Mouse (Mus musculus): ENCODE results near the gene Timeless. TPM values are rescaled to one million over a fixed set of nuclear protein-coding genes. Genes with fewer than 3 reads are reported as not detected.

Timeless gene
- polyA plus RNA-seq, 1 experiment from 2014 or later, result 35.0 TPM

- WGBS, result 89% methylated on average over 6 of the region's 6 CpGs
- Histone ChIP-seq H3K27me3 (ENCODE audit: control insufficient read depth, insufficient read depth, low read length) (peaks cover 7% of the 10 kb centered on the region), H3K9ac (ENCODE audit: low read length) (no peak overlapping the region), H3K9me3 (replicated peaks; ENCODE audit: control insufficient read depth, low read length) (no peaks in the 10 kb centered on the region), H3K36me3 (ENCODE audit: control insufficient read depth, insufficient read depth, low read length) (no peaks in the 10 kb centered on the region), H3K27ac (ENCODE audit: low read length) (no peak overlapping the region), H3K4me1 (ENCODE audit: control insufficient read depth, insufficient read depth, low read length) (peaks cover 8% of the 10 kb centered on the region; the same call in 1 of the 2 replicates), H3K4me3 (replicated peaks; ENCODE audit: low read length) (no peak overlapping the region), H3K4me2 (ENCODE audit: low read depth, low read length) (no peak overlapping the region)
- ATAC-seq (ENCODE audit: insufficient read depth, low FRiP score), result no peak
These were observed 38.8 kb upstream of the Timeless start for GRCm38 (mm10) chr10:128193113-128193512.

GRCm38 (mm10) chr10:128194024-128194550 is 37.8 kb upstream of the Timeless start, which contains the start of gene Gls2:
Gene Gls2, plus strand, starts transcription at chr10:128194457.
- under 1% methylated on average over 46 of the region's 46 CpGs for WGBS
- peak within 1 kb of the TSS; percentile 75 for H3K4me3 ChIP-seq (replicated peaks; ENCODE audit: low read length)
- peak; percentile 97 for ATAC-seq (ENCODE audit: insufficient read depth, low FRiP score)
- peak within 1 kb of the TSS; percentile 99 for H3K4me2 ChIP-seq (ENCODE audit: low read depth, low read length)
- no peak within 1 kb of the TSS for H3K27ac ChIP-seq (ENCODE audit: low read length)
- H3K4me1 ChIP-seq (ENCODE audit: control insufficient read depth, insufficient read depth, low read length), result peaks cover 8% of the 10 kb centered on the region; the same call in 1 of the 2 replicates
- H3K27me3 ChIP-seq (ENCODE audit: control insufficient read depth, insufficient read depth, low read length), result peaks cover 7% of the 10 kb centered on the region
- no peaks in the 10 kb centered on the region for H3K9me3 ChIP-seq (replicated peaks; ENCODE audit: control insufficient read depth, low read length)
- H3K36me3 ChIP-seq (ENCODE audit: control insufficient read depth, insufficient read depth, low read length), result no peaks in the 10 kb centered on the region
- peak within 1 kb of the TSS; percentile 80 for H3K9ac ChIP-seq (ENCODE audit: low read length)

GRCm38 (mm10) chr10:128194551-128195461 is 37.1 kb upstream of the Timeless start:
- H3K27me3 ChIP-seq (ENCODE audit: control insufficient read depth, insufficient read depth, low read length), result peaks cover 7% of the 10 kb centered on the region
- H3K4me2 ChIP-seq (ENCODE audit: low read depth, low read length), result peak overlapping the region; percentile 99
- H3K9me3 ChIP-seq (replicated peaks; ENCODE audit: control insufficient read depth, low read length), result no peaks in the 10 kb centered on the region
- ATAC-seq (ENCODE audit: insufficient read depth, low FRiP score), result peak; percentile 89
- H3K9ac ChIP-seq (ENCODE audit: low read length), result peak overlapping the region; percentile 80
- peak overlapping the region; percentile 75 for H3K4me3 ChIP-seq (replicated peaks; ENCODE audit: low read length)
- peaks cover 8% of the 10 kb centered on the region; the same call in 1 of the 2 replicates for H3K4me1 ChIP-seq (ENCODE audit: control insufficient read depth, insufficient read depth, low read length)
- under 1% methylated on average over 64 of the region's 79 CpGs for WGBS
- no peak overlapping the region for H3K27ac ChIP-seq (ENCODE audit: low read length)
- H3K36me3 ChIP-seq (ENCODE audit: control insufficient read depth, insufficient read depth, low read length), result no peaks in the 10 kb centered on the region

GRCm38 (mm10) chr10:128201856-128202255 is 30.0 kb upstream of the Timeless start:
- Histone ChIP-seq H3K27me3 (ENCODE audit: control insufficient read depth, insufficient read depth, low read length) (no peaks in the 10 kb centered on the region), H3K4me2 (ENCODE audit: low read depth, low read length) (no peak overlapping the region), H3K36me3 (ENCODE audit: control insufficient read depth, insufficient read depth, low read length) (no peaks in the 10 kb centered on the region), H3K27ac (ENCODE audit: low read length) (no peak overlapping the region), H3K9me3 (replicated peaks; ENCODE audit: control insufficient read depth, low read length) (no peaks in the 10 kb centered on the region), H3K9ac (ENCODE audit: low read length) (no peak overlapping the region), H3K4me1 (ENCODE audit: control insufficient read depth, insufficient read depth, low read length) (no peaks in the 10 kb centered on the region), H3K4me3 (replicated peaks; ENCODE audit: low read length) (no peak overlapping the region)
- peak; percentile 34; the same call in 1 of the 2 replicates for ATAC-seq (ENCODE audit: insufficient read depth, low FRiP score)
- WGBS, result 60% methylated on average over 5 of the region's 6 CpGs

GRCm38 (mm10) chr10:128204941-128205340 is 26.9 kb upstream of the Timeless start:
- Histone ChIP-seq H3K4me2 (ENCODE audit: low read depth, low read length) (no peak overlapping the region), H3K36me3 (ENCODE audit: control insufficient read depth, insufficient read depth, low read length) (no peaks in the 10 kb centered on the region), H3K4me1 (ENCODE audit: control insufficient read depth, insufficient read depth, low read length) (no peaks in the 10 kb centered on the region), H3K4me3 (replicated peaks; ENCODE audit: low read length) (no peak overlapping the region), H3K27me3 (ENCODE audit: control insufficient read depth, insufficient read depth, low read length) (no peaks in the 10 kb centered on the region), H3K27ac (ENCODE audit: low read length) (no peak overlapping the region), H3K9ac (ENCODE audit: low read length) (no peak overlapping the region), H3K9me3 (replicated peaks; ENCODE audit: control insufficient read depth, low read length) (no peaks in the 10 kb centered on the region)
- WGBS, result 77% methylated on average over 15 of the region's 15 CpGs
- no peak for ATAC-seq (ENCODE audit: insufficient read depth, low FRiP score)

- 90% methylated on average over 10 of the region's 10 CpGs for WGBS
- Histone ChIP-seq H3K4me2 (ENCODE audit: low read depth, low read length) (no peak overlapping the region), H3K36me3 (ENCODE audit: control insufficient read depth, insufficient read depth, low read length) (no peaks in the 10 kb centered on the region), H3K4me1 (ENCODE audit: control insufficient read depth, insufficient read depth, low read length) (peaks cover 4% of the 10 kb centered on the region), H3K9ac (ENCODE audit: low read length) (no peak overlapping the region), H3K27me3 (ENCODE audit: control insufficient read depth, insufficient read depth, low read length) (no peaks in the 10 kb centered on the region), H3K27ac (ENCODE audit: low read length) (no peak overlapping the region), H3K4me3 (replicated peaks; ENCODE audit: low read length) (no peak overlapping the region), H3K9me3 (replicated peaks; ENCODE audit: control insufficient read depth, low read length) (no peaks in the 10 kb centered on the region)
- ATAC-seq (ENCODE audit: insufficient read depth, low FRiP score), result no peak
These were observed 23.5 kb upstream of the Timeless start for GRCm38 (mm10) chr10:128208326-128208725.

- 91% methylated on average over 11 of the region's 11 CpGs for WGBS
- no peak for ATAC-seq (ENCODE audit: insufficient read depth, low FRiP score)
- Histone ChIP-seq H3K4me1 (ENCODE audit: control insufficient read depth, insufficient read depth, low read length) (peaks cover 4% of the 10 kb centered on the region), H3K9ac (ENCODE audit: low read length) (no peak overlapping the region), H3K4me3 (replicated peaks; ENCODE audit: low read length) (no peak overlapping the region), H3K9me3 (replicated peaks; ENCODE audit: control insufficient read depth, low read length) (no peaks in the 10 kb centered on the region), H3K36me3 (ENCODE audit: control insufficient read depth, insufficient read depth, low read length) (no peaks in the 10 kb centered on the region), H3K27ac (ENCODE audit: low read length) (no peak overlapping the region), H3K27me3 (ENCODE audit: control insufficient read depth, insufficient read depth, low read length) (0 out of 2 replicates have a peak, but pooled peaks cover 4% of the 10 kb centered on the region), H3K4me2 (ENCODE audit: low read depth, low read length) (no peak overlapping the region)
These were observed 22.4 kb upstream of the Timeless start for GRCm38 (mm10) chr10:128209311-128210009.

GRCm38 (mm10) chr10:128210131-128210530 is 21.7 kb upstream of the Timeless start:
- Histone ChIP-seq H3K36me3 (ENCODE audit: control insufficient read depth, insufficient read depth, low read length) (no peaks in the 10 kb centered on the region), H3K9ac (ENCODE audit: low read length) (no peak overlapping the region), H3K27me3 (ENCODE audit: control insufficient read depth, insufficient read depth, low read length) (0 out of 2 replicates have a peak, but pooled peaks cover 4% of the 10 kb centered on the region), H3K4me1 (ENCODE audit: control insufficient read depth, insufficient read depth, low read length) (peaks cover 4% of the 10 kb centered on the region), H3K9me3 (replicated peaks; ENCODE audit: control insufficient read depth, low read length) (no peaks in the 10 kb centered on the region), H3K4me2 (ENCODE audit: low read depth, low read length) (no peak overlapping the region), H3K4me3 (replicated peaks; ENCODE audit: low read length) (no peak overlapping the region), H3K27ac (ENCODE audit: low read length) (no peak overlapping the region)
- WGBS, result 91% methylated on average over 2 of the region's 2 CpGs
- ATAC-seq (ENCODE audit: insufficient read depth, low FRiP score), result no peak

Data from stomach, embryonic 16.5 days (tissue).